Mouse (Mus musculus): ENCODE data around the gene Foxg1. TPM values are rescaled to one million over a fixed set of nuclear protein-coding genes. Genes with fewer than 3 reads are reported as not detected.

Gene Foxg1
- polyA plus RNA-seq (2012; ENCODE audit: insufficient read depth, insufficient read length, missing spikeins): not detected in 2 replicates

DNA sequence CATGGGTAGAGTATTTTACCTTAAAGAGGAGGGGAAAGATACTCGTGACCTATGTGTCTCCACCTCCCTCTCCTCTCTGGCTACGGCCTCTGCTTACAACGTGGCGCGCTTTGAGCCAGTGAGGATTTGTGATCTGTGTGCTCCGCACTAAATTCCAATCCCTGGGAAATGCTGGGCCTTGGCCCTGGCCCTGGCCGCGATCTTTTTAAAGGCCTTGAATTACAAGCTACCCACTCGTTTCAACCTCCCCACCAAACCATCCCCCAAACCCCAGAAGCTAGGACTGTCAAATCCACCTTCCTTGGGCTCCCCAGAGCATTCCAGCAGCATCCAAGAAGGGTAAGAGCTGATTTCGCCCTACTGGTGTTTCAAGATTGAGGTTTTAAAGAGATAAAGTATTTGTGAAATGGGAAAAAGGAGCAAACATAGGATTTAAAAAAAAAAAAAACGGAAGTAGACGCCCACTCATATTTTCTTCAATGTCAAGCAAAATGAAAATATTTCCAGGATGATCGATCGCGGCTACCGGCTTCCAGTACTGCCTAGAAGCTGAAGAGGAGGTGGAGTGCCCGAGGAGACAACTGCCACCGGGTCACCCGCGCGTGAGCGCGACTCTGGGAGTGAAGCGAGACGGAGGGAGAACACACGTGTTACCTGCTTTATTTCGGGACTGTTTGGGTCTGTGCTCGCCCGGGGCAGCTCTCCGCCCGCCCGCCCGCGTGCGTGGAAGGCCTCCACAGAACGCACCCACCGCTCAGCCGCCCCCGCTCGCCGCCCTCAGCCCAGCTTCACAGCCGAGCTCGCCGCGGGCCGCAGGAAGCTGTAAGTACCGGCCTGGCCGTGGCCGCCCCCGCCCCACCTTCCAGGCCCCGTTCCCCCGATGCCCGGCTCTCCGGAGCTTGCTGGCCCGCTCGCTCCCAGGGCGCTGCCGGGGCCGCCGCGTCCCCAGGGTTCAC is at the start of gene Foxg1:
Gene Foxg1, plus strand, starts transcription at position 96 of the 956 bp plus-strand sequence.
- Histone ChIP-seq H3K4me3 (ENCODE audit: insufficient read depth, low read length) (peak within 1 kb of the TSS; percentile 5; the same call in 1 of the 2 replicates), H3K27ac (ENCODE audit: insufficient read depth, low read depth, low read length) (no peak within 1 kb of the TSS), H3K4me1 (ENCODE audit: control insufficient read depth, insufficient read depth, low read length) (no peaks in the 10 kb centered on the region)
- no peak for TF ChIP-seq POLR2A (IDR thresholded peaks at IDR 0.05; ENCODE audit: borderline replicate concordance, low read depth, low read length)
- TF ChIP-seq CTCF (IDR thresholded peaks at IDR 0.05; ENCODE audit: low read depth, low read length): no peak

- no peak overlapping the region for H3K27ac ChIP-seq (ENCODE audit: insufficient read depth, low read depth, low read length)
- no peak overlapping the region for H3K4me3 ChIP-seq (ENCODE audit: insufficient read depth, low read length)
- no peaks in the 10 kb centered on the region for H3K4me1 ChIP-seq (ENCODE audit: control insufficient read depth, insufficient read depth, low read length)
- TF ChIP-seq CTCF (IDR thresholded peaks at IDR 0.05; ENCODE audit: low read depth, low read length): no peak
- no peak for TF ChIP-seq POLR2A (IDR thresholded peaks at IDR 0.05; ENCODE audit: borderline replicate concordance, low read depth, low read length)
Observed at GRCm38 (mm10) chr12:49349697-49350096, 32.8 kb upstream of the Foxg1 start.

- Histone ChIP-seq H3K27ac (ENCODE audit: insufficient read depth, low read depth, low read length) (no peak overlapping the region), H3K4me3 (ENCODE audit: insufficient read depth, low read length) (no peak overlapping the region), H3K4me1 (ENCODE audit: control insufficient read depth, insufficient read depth, low read length) (no peaks in the 10 kb centered on the region)
- TF ChIP-seq CTCF (IDR thresholded peaks at IDR 0.05; ENCODE audit: low read depth, low read length) (no peak), POLR2A (IDR thresholded peaks at IDR 0.05; ENCODE audit: borderline replicate concordance, low read depth, low read length) (no peak)
Observed at GRCm38 (mm10) chr12:49368931-49369330, 13.5 kb upstream of the Foxg1 start.

- TF ChIP-seq POLR2A (IDR thresholded peaks at IDR 0.05; ENCODE audit: borderline replicate concordance, low read depth, low read length) (no peak), CTCF (IDR thresholded peaks at IDR 0.05; ENCODE audit: low read depth, low read length) (no peak)
- Histone ChIP-seq H3K4me3 (ENCODE audit: insufficient read depth, low read length) (no peak overlapping the region), H3K4me1 (ENCODE audit: control insufficient read depth, insufficient read depth, low read length) (no peaks in the 10 kb centered on the region), H3K27ac (ENCODE audit: insufficient read depth, low read depth, low read length) (no peak overlapping the region)
Observed at GRCm38 (mm10) chr12:49372170-49372569, 10.3 kb upstream of the Foxg1 start.

DNA sequence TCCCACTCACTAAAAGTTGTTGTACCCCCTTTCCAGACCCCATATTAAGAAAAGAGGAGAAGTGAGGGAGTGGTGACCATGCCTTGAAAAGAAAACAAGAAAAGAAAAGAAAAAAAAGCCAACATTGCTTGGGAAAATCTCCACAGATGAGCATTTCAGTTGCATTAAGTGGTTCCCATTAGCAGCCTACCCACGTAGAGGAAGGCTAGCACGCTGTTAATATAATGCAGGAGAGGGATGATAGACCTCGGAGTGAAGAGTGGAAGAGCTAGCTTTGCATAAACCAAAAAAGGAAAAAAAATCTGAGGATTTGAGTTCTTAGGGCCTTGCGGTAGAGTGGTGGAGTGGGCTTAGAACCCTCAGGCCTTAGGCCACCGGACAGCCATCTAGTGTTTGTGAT is 9.3 kb upstream of the Foxg1 start:
- Histone ChIP-seq H3K27ac (ENCODE audit: insufficient read depth, low read depth, low read length) (no peak overlapping the region), H3K4me1 (ENCODE audit: control insufficient read depth, insufficient read depth, low read length) (no peaks in the 10 kb centered on the region), H3K4me3 (ENCODE audit: insufficient read depth, low read length) (no peak overlapping the region)
- TF ChIP-seq POLR2A (IDR thresholded peaks at IDR 0.05; ENCODE audit: borderline replicate concordance, low read depth, low read length) (no peak), CTCF (IDR thresholded peaks at IDR 0.05; ENCODE audit: low read depth, low read length) (no peak)

- no peak for TF ChIP-seq POLR2A (IDR thresholded peaks at IDR 0.05; ENCODE audit: borderline replicate concordance, low read depth, low read length)
- no peak for TF ChIP-seq CTCF (IDR thresholded peaks at IDR 0.05; ENCODE audit: low read depth, low read length)
- H3K4me3 ChIP-seq (ENCODE audit: insufficient read depth, low read length): peak overlapping the region; percentile 30; the same call in 1 of the 2 replicates
- H3K4me1 ChIP-seq (ENCODE audit: control insufficient read depth, insufficient read depth, low read length): no peaks in the 10 kb centered on the region
- no peak overlapping the region for H3K27ac ChIP-seq (ENCODE audit: insufficient read depth, low read depth, low read length)
Observed at GRCm38 (mm10) chr12:49373821-49374605, 8.4 kb upstream of the Foxg1 start.

DNA sequence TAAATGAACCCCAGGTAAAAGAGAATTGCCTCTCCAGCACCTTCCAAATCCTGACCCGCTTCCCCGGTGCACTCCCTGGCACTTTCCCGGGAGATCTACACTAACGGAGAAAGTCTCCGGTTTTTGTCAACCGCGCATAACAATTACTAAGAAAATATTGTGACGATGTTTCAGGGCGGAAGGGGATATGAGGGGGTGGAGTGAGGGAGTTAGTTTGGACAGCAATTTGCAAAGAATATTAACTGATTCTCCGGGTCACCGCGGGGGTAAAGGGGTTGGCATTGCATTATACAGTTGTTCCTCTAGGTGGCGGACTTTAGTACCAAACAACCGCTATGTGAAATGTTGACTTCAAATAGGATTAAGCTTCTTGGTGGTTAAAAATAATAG is 7.9 kb upstream of the Foxg1 start:
- Histone ChIP-seq H3K4me3 (ENCODE audit: insufficient read depth, low read length) (peak overlapping the region; percentile 30; the same call in 1 of the 2 replicates), H3K4me1 (ENCODE audit: control insufficient read depth, insufficient read depth, low read length) (no peaks in the 10 kb centered on the region), H3K27ac (ENCODE audit: insufficient read depth, low read depth, low read length) (no peak overlapping the region)
- TF ChIP-seq POLR2A (IDR thresholded peaks at IDR 0.05; ENCODE audit: borderline replicate concordance, low read depth, low read length) (no peak), CTCF (IDR thresholded peaks at IDR 0.05; ENCODE audit: low read depth, low read length) (no peak)

DNA sequence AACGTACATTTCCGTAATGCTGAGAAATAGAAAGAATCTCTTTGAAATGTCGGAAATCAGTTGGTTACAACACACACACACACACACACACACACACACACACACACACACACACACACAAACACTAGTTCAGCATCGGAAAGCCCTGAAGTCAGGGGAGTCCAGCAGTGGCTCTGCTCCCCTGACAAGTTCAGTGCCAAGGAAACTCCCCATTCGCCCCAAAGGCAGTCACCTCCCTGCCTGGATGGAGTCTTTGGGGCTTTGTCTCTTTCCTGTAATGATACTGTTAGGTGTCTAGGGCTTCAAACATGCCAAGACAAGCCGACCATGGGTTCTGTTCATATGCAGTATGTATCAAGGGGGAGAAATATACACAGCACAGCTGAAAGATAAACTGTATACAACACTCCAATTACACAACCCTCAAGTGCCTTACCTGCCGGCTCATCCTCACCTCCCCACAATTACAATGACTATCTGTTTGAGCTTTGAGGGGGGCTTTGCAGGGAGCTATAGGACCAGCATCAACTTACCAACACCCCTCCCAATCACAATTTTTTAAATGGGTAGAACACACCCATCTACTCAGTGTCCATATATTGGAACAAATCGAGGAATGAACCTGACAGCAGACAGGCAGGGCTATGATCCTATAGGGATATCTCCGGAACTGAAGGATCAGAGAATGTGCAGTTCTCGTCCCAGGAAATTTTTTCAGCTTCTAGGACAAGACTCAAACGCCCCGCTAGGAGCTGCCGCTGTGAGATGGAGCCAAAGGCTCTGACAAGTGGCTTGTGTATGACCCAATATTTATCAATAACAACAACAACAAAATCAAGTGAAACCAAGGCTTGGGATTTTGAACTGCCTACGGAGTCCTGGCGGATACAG is 6.8 kb upstream of the Foxg1 start:
- H3K4me3 ChIP-seq (ENCODE audit: insufficient read depth, low read length): no peak overlapping the region
- H3K27ac ChIP-seq (ENCODE audit: insufficient read depth, low read depth, low read length): no peak overlapping the region
- no peaks in the 10 kb centered on the region for H3K4me1 ChIP-seq (ENCODE audit: control insufficient read depth, insufficient read depth, low read length)
- no peak for TF ChIP-seq CTCF (IDR thresholded peaks at IDR 0.05; ENCODE audit: low read depth, low read length)

Measured in bone marrow macrophage, adult 2 months (primary cell).